Mouse (Mus musculus) liver, embryonic 13.5 days (tissue): ENCODE results near the gene Mfsd4b5. TPM values are rescaled to one million over a fixed set of nuclear protein-coding genes. Genes with fewer than 3 reads are reported as not detected.
"Not testable (repeated sequence)": the region's sequence is repeated elsewhere in the genome, so short reads cannot be mapped to it uniquely, and the experiment has no call there.

Experiments
- ATAC-seq: fragments of 200-750 bp; cut with Nextera tagmentation; 2 replicates; pipeline ENCODE4 v1.8.0; 2017; ENCODE audit warnings: low read depth, mild to moderate bottlenecking, moderate number of reproducible peaks, moderate library complexity
- DNase-seq: peaks from one replicate; pipeline ENCODE4 v3.0.0; 2022
- H3K27ac ChIP-seq: fragments of 300-500 bp; sonication (generic); 2 replicates; pipeline ENCODE4 v1.5.1; 2015; ENCODE audit warnings: moderate library complexity, mild to moderate bottlenecking, inconsistent platforms
- H3K27me3 ChIP-seq: fragments of 300-500 bp; sonication (generic); 2 replicates; pipeline ENCODE4 v1.6.1; 2015; ENCODE audit warnings: mild to moderate bottlenecking, inconsistent platforms
- H3K36me3 ChIP-seq: fragments of 300-500 bp; sonication (generic); 2 replicates; pipeline ENCODE4 v1.6.1; 2015; ENCODE audit warnings: mild to moderate bottlenecking, inconsistent platforms
- H3K4me1 ChIP-seq: fragments of 300-500 bp; sonication (generic); replicated peaks from 2 replicates; pipeline ENCODE4 v1.6.1; 2015; ENCODE audit warnings: inconsistent platforms
- H3K4me2 ChIP-seq: fragments of 300-500 bp; sonication (generic); 2 replicates; pipeline ENCODE4 v1.6.1; 2015; ENCODE audit warnings: inconsistent platforms, mild to moderate bottlenecking, moderate library complexity
- H3K4me3 ChIP-seq: fragments of 300-500 bp; sonication (generic); replicated peaks from 2 replicates; pipeline ENCODE4 v1.5.1; 2015; ENCODE audit warnings: mild to moderate bottlenecking, inconsistent platforms
- H3K9ac ChIP-seq: fragments of 300-500 bp; sonication (generic); 2 replicates; pipeline ENCODE4 v1.6.1; 2015; ENCODE audit warnings: mild to moderate bottlenecking, inconsistent platforms
- H3K9me3 ChIP-seq: fragments of 300-500 bp; sonication (generic); replicated peaks from 2 replicates; pipeline ENCODE4 v1.6.1; 2016; ENCODE audit warnings: inconsistent platforms
- WGBS: fragments of 180-500 bp; shearing (Covaris S2); methylation state at CpG from one replicate; pipeline ENCODE4 v1.1.7; 2015; ENCODE audit not compliant: insufficient replicate concordance; 5-methylcytosine and 5-hydroxymethylcytosine counted together
- polyA plus RNA-seq: library from polyadenylated mRNA; unstranded; fragments of >200 nt; fragmentation: Nextera tagmentation; extraction: Ambion mirVana; gene quantifications from 2 replicates; pipeline ENCODE4 v1.2.1, GENCODE M21; 2015

Mfsd4b5 gene
- polyA plus RNA-seq, 1 experiment from 2014 or later, result 0.03 TPM

DNA sequence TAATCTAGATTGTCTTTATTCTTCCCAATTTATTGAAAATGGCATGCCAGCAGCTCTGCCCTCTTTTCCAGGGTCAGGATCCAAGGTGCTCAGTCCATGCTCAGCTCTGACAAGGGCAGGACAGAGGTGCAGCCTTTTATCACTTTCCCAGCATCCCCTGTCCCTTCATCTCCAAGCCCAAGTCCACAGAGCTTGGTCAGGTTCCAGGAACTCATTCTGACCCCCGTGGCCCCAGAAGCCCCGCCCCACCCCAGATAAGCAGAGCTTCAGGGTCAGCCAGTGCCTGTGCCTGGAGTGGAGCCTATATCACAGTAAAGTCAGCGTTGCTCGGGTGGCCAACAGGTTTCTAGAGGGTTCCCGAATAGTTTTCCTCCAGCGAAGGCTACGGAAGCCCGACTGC is 61.9 kb downstream of the Mfsd4b5 start:
- not testable (repeated sequence) for H3K9ac ChIP-seq, H3K36me3 ChIP-seq, H3K27ac ChIP-seq, H3K4me3 ChIP-seq, H3K4me2 ChIP-seq, H3K9me3 ChIP-seq
- ATAC-seq (peak; percentile 79), DNase-seq (peak; percentile 9)
- 42% methylated on average over 8 of the region's 8 CpGs for WGBS
- Histone ChIP-seq H3K4me1 (peaks cover 11% of the 10 kb centered on the region; the same call in 1 of the 2 replicates), H3K27me3 (peaks cover 32% of the 10 kb centered on the region)

DNA sequence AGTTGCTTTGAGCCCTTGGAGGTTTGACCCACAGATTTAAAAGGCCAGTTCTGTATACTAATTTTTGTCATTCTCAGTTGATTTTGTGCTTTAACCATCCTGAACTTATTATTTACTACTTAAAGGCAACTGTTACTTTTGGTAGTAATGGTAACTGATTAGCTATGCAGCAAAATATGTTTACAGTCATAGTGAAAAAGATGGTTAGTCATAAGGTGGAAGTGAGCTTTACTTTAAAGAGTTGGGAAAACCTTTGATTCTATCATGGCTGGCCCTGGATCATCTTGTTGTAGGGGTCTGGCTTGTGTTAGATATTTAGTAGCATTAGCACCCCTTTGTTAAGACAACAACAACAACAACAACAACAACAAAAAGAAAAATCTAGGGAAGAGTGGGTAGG is 73.8 kb downstream of the Mfsd4b5 start:
- DNase-seq, result no peak

DNA sequence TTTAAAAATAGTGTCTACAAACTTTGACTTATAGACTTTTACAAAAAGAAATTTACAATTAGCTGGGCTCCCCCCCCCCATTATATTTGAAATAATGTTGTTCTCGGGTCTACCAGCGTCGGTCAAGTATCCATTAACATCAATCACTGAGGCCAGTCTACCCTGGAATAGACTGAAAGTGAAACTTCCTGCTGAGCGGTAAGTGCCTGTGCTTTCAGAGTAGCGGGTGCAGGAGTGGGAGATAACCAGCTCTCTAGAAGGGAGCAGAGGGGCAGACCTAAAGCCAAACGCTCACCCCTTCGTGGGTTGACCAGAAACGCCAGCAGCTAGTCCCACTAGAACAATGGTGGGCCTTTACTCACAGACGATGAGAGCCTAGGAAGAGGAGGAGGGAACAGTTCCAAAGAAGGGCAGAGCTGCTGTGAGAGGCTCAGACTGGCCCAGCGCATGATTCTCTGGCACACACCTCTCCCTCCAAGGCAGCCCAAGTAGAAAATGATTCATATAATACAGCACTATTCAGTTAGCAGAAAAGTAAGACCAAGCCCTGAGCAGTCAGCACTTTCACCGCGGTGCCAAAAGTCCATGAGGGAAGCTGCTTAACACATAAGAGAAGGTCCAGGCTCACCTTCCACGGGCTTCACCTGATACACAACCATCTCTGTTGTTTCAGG is 77.5 kb downstream of the Mfsd4b5 start:
- Histone ChIP-seq H3K4me2 (peak overlapping the region; percentile 10; the same call in 1 of the 2 replicates), H3K27ac (no peak overlapping the region), H3K4me1 (no peaks in the 10 kb centered on the region), H3K9me3 (no peaks in the 10 kb centered on the region), H3K36me3 (no peaks in the 10 kb centered on the region), H3K4me3 (no peak overlapping the region), H3K9ac (no peak overlapping the region), H3K27me3 (no peaks in the 10 kb centered on the region)
- DNase-seq, result no peak
- WGBS, result 51% methylated on average over 13 of the region's 13 CpGs
- ATAC-seq, result no peak

More for the DNA sequence above, 73.8 kb downstream of the Mfsd4b5 start:
- Histone ChIP-seq H3K4me3 (no peak overlapping the region), H3K27ac (no peak overlapping the region), H3K4me1 (no peaks in the 10 kb centered on the region), H3K36me3 (no peaks in the 10 kb centered on the region), H3K4me2 (no peak overlapping the region), H3K9ac (no peak overlapping the region), H3K27me3 (no peaks in the 10 kb centered on the region), H3K9me3 (no peaks in the 10 kb centered on the region)
- ATAC-seq, result no peak

Other genes starting within 250 kb of the Mfsd4b5 start
- 1.3 and 1.6 TPM in 2 replicates for gene Mfsd4b4, start 87.4 kb downstream of the Mfsd4b5 start, polyA plus RNA-seq
- not detected in 2 replicates for gene Mfsd4b2, start 59.7 kb downstream of the Mfsd4b5 start, polyA plus RNA-seq
- 1.3 and 1.4 TPM in 2 replicates for gene Mfsd4b3, start 26.5 kb downstream of the Mfsd4b5 start, polyA plus RNA-seq
- gene Mfsd4b1, start 38.6 kb upstream of the Mfsd4b5 start, polyA plus RNA-seq, result 0.54 and 0.56 TPM in 2 replicates
- 75.1 and 80.8 TPM in 2 replicates for gene Slc16a10, start 155.6 kb upstream of the Mfsd4b5 start, polyA plus RNA-seq